Mouse (Mus musculus): ENCODE measurements at regions not wholly inside any gene's neighbourhood (a gene's known extent, or its start where the extent isn't known, plus 50 kb on each side); places are given as distances from the start of the nearest gene placed in this dataset.

DNA sequence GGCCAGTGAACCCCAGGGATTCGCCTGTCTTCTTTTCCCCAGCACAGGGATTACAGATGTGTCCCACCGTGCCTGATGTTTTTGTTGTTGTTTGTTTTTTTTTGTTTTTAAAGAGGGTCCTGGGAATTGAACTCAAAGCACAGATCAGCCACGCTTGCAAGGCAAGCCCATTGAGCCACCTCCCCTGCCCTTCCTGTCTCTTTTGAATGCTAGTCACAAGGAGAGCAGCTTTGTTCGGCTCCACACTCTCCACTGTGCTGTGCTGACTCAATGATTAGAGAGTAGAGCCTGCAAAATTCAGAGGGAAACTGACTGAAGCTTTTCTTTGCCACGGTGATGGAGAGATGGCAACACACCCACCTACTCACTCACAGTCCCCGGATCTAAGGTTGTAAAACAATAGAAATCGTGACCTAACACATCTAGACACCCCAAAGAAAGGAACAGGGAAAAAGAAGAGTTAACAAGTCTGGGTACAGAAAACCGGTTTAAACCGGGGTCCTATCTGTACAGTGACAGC lies 217.6 kb upstream of the Hs6st1 start:
- TF ChIP-seq POLR2A (IDR thresholded peaks at IDR 0.05; ENCODE audit: insufficient read depth, low read depth, low read length), result no peak
- TF ChIP-seq CTCF (IDR thresholded peaks at IDR 0.05; ENCODE audit: insufficient read depth, low read depth, low read length), result no peak

All from olfactory bulb, adult 2 months (tissue).